ENCODE assay signal across 9 mouse cellular contexts in genomic region chr9:20943396-20943795, GRCm38 (mm10). TPM values are rescaled to one million over a fixed set of nuclear protein-coding genes. Genes with fewer than 3 reads are reported as not detected.
DNase-seq lines count a peak whose midpoint lies in the region; ATAC-seq lines count a peak whose summit lies in the region.
"Had no signal": no experiment of that assay in that cellular context is flagged by ENCODE, and none has a peak within 500 bp of the region (broad histone marks: within the 10 kb centered on the region; RNA-seq: fewer than 3 reads in every experiment).

No protein-coding gene starts in this region.

- 81% methylated on average over 7 of the region's 7 CpGs for WGBS in embryonic facial prominence, embryonic 14.5 days
- 86% methylated on average over 7 of the region's 7 CpGs for WGBS in stomach, embryonic 16.5 days
- 89% methylated on average over 7 of the region's 7 CpGs for WGBS in hindbrain, embryonic 11.5 days

- H3K4me2 ChIP-seq in embryonic facial prominence, embryonic 14.5 days (ENCODE audit: low read depth, low read length): no peak overlapping the region
- H3K4me2 ChIP-seq in stomach, embryonic 16.5 days (ENCODE audit: low read depth, low read length): no peak overlapping the region
- no peak overlapping the region for H3K4me2 ChIP-seq in hindbrain, embryonic 11.5 days (replicated peaks; ENCODE audit: low read depth, low read length)
- H3K4me2 ChIP-seq: midbrain, embryonic 11.5 days had no signal

- no peak overlapping the region for H3K4me3 ChIP-seq in embryonic facial prominence, embryonic 14.5 days (ENCODE audit: low read depth, low read length)
- no peak overlapping the region for H3K4me3 ChIP-seq in stomach, embryonic 16.5 days (replicated peaks; ENCODE audit: low read length)
- H3K4me3 ChIP-seq in hindbrain, embryonic 11.5 days (ENCODE audit: low read depth, low read length): no peak overlapping the region

- intact Hi-C loops in gastrocnemius, postnatal 14 days (cut with DNase I; ENCODE audit: low total_unique reads): no loop called here

- peaks cover 8% of the 10 kb centered on the region for H3K4me1 ChIP-seq in embryonic facial prominence, embryonic 14.5 days (ENCODE audit: control insufficient read depth, insufficient read depth, low read length)
- H3K4me1 ChIP-seq in stomach, embryonic 16.5 days (ENCODE audit: control insufficient read depth, insufficient read depth, low read length): peaks cover 20% of the 10 kb centered on the region
- no peaks in the 10 kb centered on the region for H3K4me1 ChIP-seq in hindbrain, embryonic 11.5 days (replicated peaks; ENCODE audit: control insufficient read depth, insufficient read depth, low read length)

- H3K27me3 ChIP-seq in embryonic facial prominence, embryonic 14.5 days (replicated peaks; ENCODE audit: control insufficient read depth, insufficient read depth, low read length): no peaks in the 10 kb centered on the region
- no peaks in the 10 kb centered on the region for H3K27me3 ChIP-seq in stomach, embryonic 16.5 days (ENCODE audit: control insufficient read depth, insufficient read depth, low read length)
- H3K27me3 ChIP-seq in hindbrain, embryonic 11.5 days (ENCODE audit: control insufficient read depth, insufficient read depth, low read length): no peaks in the 10 kb centered on the region

- peaks cover 37% of the 10 kb centered on the region for H3K36me3 ChIP-seq in embryonic facial prominence, embryonic 14.5 days (ENCODE audit: control insufficient read depth, insufficient read depth, low read length)
- peaks cover 31% of the 10 kb centered on the region for H3K36me3 ChIP-seq in stomach, embryonic 16.5 days (ENCODE audit: control insufficient read depth, insufficient read depth, low read length)
- H3K36me3 ChIP-seq in hindbrain, embryonic 11.5 days (ENCODE audit: control insufficient read depth, insufficient read depth, low read length): peaks cover 11% of the 10 kb centered on the region

- H3K9ac ChIP-seq in embryonic facial prominence, embryonic 14.5 days (ENCODE audit: low read depth, low read length): no peak overlapping the region
- H3K9ac ChIP-seq in stomach, embryonic 16.5 days (ENCODE audit: low read length): no peak overlapping the region
- no peak overlapping the region for H3K9ac ChIP-seq in hindbrain, embryonic 11.5 days (ENCODE audit: low read depth, low read length)

- peak; percentile 8; the same call in 1 of the 2 replicates for ATAC-seq in embryonic facial prominence, embryonic 14.5 days (ENCODE audit: low read depth)
- no peak for ATAC-seq in stomach, embryonic 16.5 days (ENCODE audit: insufficient read depth, low FRiP score)
- ATAC-seq in hindbrain, embryonic 11.5 days (ENCODE audit: low FRiP score): no peak

- peak overlapping the region; percentile 29; the same call in 1 of the 2 replicates for H3K27ac ChIP-seq in embryonic facial prominence, embryonic 14.5 days (replicated peaks; ENCODE audit: low read depth, low read length)
- peak overlapping the region; percentile 36; the same call in 1 of the 2 replicates for H3K27ac ChIP-seq in stomach, embryonic 16.5 days (ENCODE audit: low read length)
- H3K27ac ChIP-seq in hindbrain, embryonic 11.5 days (ENCODE audit: low read depth, low read length): no peak overlapping the region

- no peaks in the 10 kb centered on the region for H3K9me3 ChIP-seq in embryonic facial prominence, embryonic 14.5 days (ENCODE audit: control insufficient read depth, low read length)
- H3K9me3 ChIP-seq in stomach, embryonic 16.5 days (replicated peaks; ENCODE audit: control insufficient read depth, low read length): no peaks in the 10 kb centered on the region
- H3K9me3 ChIP-seq in hindbrain, embryonic 11.5 days (ENCODE audit: control insufficient read depth, low read length): no peaks in the 10 kb centered on the region

- DNase-seq in gastrocnemius, postnatal 14 days: peak; percentile 18
- DNase-seq in gastrocnemius, postnatal 4 days (ENCODE audit: low spot score in 2 of 2): no peak
- DNase-seq in ovary, adult 18-20 months (ENCODE audit: low spot score): peak; percentile 54
- DNase-seq in ovary, postnatal 10 days (ENCODE audit: low spot score): no peak
- DNase-seq in embryonic facial prominence, embryonic 14.5 days (ENCODE audit: low spot score): no peak
- DNase-seq in layer of hippocampus, adult 11-12 months (ENCODE audit: low spot score): no peak
- no peak for DNase-seq in hindbrain, embryonic 11.5 days (ENCODE audit: low spot score)

RNA-seq across cellular contexts. Expression of gene Dnmt1, which starts 16.3 kb away (rescaled TPM):
- total RNA-seq in gastrocnemius, postnatal 14 days (2021): 10 to 100 TPM; 11.6 to 12.8 TPM
- total RNA-seq in gastrocnemius, postnatal 4 days (2021): 10 to 100 TPM; 44.5 to 46.0 TPM
- 46.8 and 56.5 TPM in 2 replicates for polyA plus RNA-seq in embryonic facial prominence, embryonic 14.5 days (2014; fragmentation: Nextera tagmentation; extraction: Ambion mirVana)
- polyA plus RNA-seq in stomach, embryonic 16.5 days (2015; fragmentation: Nextera tagmentation; extraction: Ambion mirVana): 75.5 and 75.7 TPM in 2 replicates
- 65.6 and 82.9 TPM in 2 replicates for polyA plus RNA-seq in hindbrain, embryonic 11.5 days (2014; fragmentation: Nextera tagmentation; extraction: Ambion mirVana)

RNA-seq across cellular contexts. Expression of gene S1pr2, which starts 33.2 kb away (rescaled TPM):
- total RNA-seq in gastrocnemius, postnatal 14 days (2021): 1 to 10 TPM; 4.5 to 7.8 TPM
- 10 to 100 TPM; 19.8 to 20.2 TPM for total RNA-seq in gastrocnemius, postnatal 4 days (2021)
- 54.5 and 59.6 TPM in 2 replicates for polyA plus RNA-seq in embryonic facial prominence, embryonic 14.5 days (2014; fragmentation: Nextera tagmentation; extraction: Ambion mirVana)
- 38.2 and 39.9 TPM in 2 replicates for polyA plus RNA-seq in stomach, embryonic 16.5 days (2015; fragmentation: Nextera tagmentation; extraction: Ambion mirVana)
- 23.4 TPM in 2 replicates for polyA plus RNA-seq in hindbrain, embryonic 11.5 days (2014; fragmentation: Nextera tagmentation; extraction: Ambion mirVana)

RNA-seq across cellular contexts. Expression of gene Eif3g, which starts 45.0 kb away (rescaled TPM):
- 100 to 1,000 TPM; 105 to 114 TPM for total RNA-seq in gastrocnemius, postnatal 14 days (2021)
- total RNA-seq in gastrocnemius, postnatal 4 days (2021): 100 to 1,000 TPM; 146 to 158 TPM
- polyA plus RNA-seq in embryonic facial prominence, embryonic 14.5 days (2014; fragmentation: Nextera tagmentation; extraction: Ambion mirVana): 245 and 273 TPM in 2 replicates
- polyA plus RNA-seq in stomach, embryonic 16.5 days (2015; fragmentation: Nextera tagmentation; extraction: Ambion mirVana): 272 and 293 TPM in 2 replicates
- polyA plus RNA-seq in hindbrain, embryonic 11.5 days (2014; fragmentation: Nextera tagmentation; extraction: Ambion mirVana): 342 and 364 TPM in 2 replicates

RNA-seq across cellular contexts. Expression of gene Ppan, which starts 55.4 kb away (rescaled TPM):
- total RNA-seq in gastrocnemius, postnatal 14 days (2021): 10 to 100 TPM in 1 of 2 experiments, 1 to 10 TPM in 1; 9.7 to 11.9 TPM
- total RNA-seq in gastrocnemius, postnatal 4 days (2021): 10 to 100 TPM; 25.0 to 28.7 TPM
- polyA plus RNA-seq in embryonic facial prominence, embryonic 14.5 days (2014; fragmentation: Nextera tagmentation; extraction: Ambion mirVana): 65.7 and 76.3 TPM in 2 replicates
- 74.6 and 77.5 TPM in 2 replicates for polyA plus RNA-seq in stomach, embryonic 16.5 days (2015; fragmentation: Nextera tagmentation; extraction: Ambion mirVana)
- 55.9 and 57.8 TPM in 2 replicates for polyA plus RNA-seq in hindbrain, embryonic 11.5 days (2014; fragmentation: Nextera tagmentation; extraction: Ambion mirVana)

RNA-seq across cellular contexts. Expression of gene Mrpl4, which starts 59.1 kb away (rescaled TPM):
- 10 to 100 TPM; 50.8 to 54.9 TPM for total RNA-seq in gastrocnemius, postnatal 14 days (2021)
- 10 to 100 TPM; 42.7 to 49.2 TPM for total RNA-seq in gastrocnemius, postnatal 4 days (2021)
- polyA plus RNA-seq in embryonic facial prominence, embryonic 14.5 days (2014; fragmentation: Nextera tagmentation; extraction: Ambion mirVana): 110 and 119 TPM in 2 replicates
- polyA plus RNA-seq in stomach, embryonic 16.5 days (2015; fragmentation: Nextera tagmentation; extraction: Ambion mirVana): 131 and 141 TPM in 2 replicates
- 120 and 132 TPM in 2 replicates for polyA plus RNA-seq in hindbrain, embryonic 11.5 days (2014; fragmentation: Nextera tagmentation; extraction: Ambion mirVana)

Comparison
In these comparisons a context has a peak if more than half of its experiments do, and no peak if none do; other contexts are left out.
1. DNase-seq: peak in gastrocnemius, postnatal 14 days (single experiment) and ovary, adult 18-20 months (single experiment); none in gastrocnemius, postnatal 4 days (0 of 2), ovary, postnatal 10 days (single experiment), embryonic facial prominence, embryonic 14.5 days (single experiment), layer of hippocampus, adult 11-12 months (single experiment) and hindbrain, embryonic 11.5 days (single experiment).